Mouse (Mus musculus) heart, adult 2 months (tissue): ENCODE data around the gene Slc22a14. TPM values are rescaled to one million over a fixed set of nuclear protein-coding genes. Genes with fewer than 3 reads are reported as not detected.

Source experiments
- DNase-seq, 2 experiments: peaks; one replicate each; pipeline ENCODE4 v3.0.0; 2021
- H3K27ac ChIP-seq: fragments of 200-600 bp; 2 replicates; pipeline ENCODE4 v1.8.1; 2022
- H3K27me3 ChIP-seq: fragments of 200-500 bp; 2 replicates; pipeline ENCODE4 v1.6.1; 2012; ENCODE audit warnings: mild to moderate bottlenecking, low read length, inconsistent platforms, mixed read lengths; ENCODE audit not compliant: control insufficient read depth, insufficient read depth
- H3K36me3 ChIP-seq: fragments of 200-500 bp; 2 replicates; pipeline ENCODE4 v1.6.1; 2012; ENCODE audit warnings: low read length, inconsistent platforms; ENCODE audit not compliant: control insufficient read depth, insufficient read depth
- H3K4me1 ChIP-seq: fragments of 200-500 bp; 2 replicates; pipeline ENCODE4 v1.6.1; 2011; ENCODE audit warnings: low read length; ENCODE audit not compliant: control insufficient read depth, insufficient read depth
- H3K4me3 ChIP-seq: fragments of 200-600 bp; 2 replicates; pipeline ENCODE4 v1.8.1; 2022
- H3K79me2 ChIP-seq: fragments of 200-500 bp; replicated peaks from 2 replicates; pipeline ENCODE4 v1.6.1; 2012; ENCODE audit warnings: mild to moderate bottlenecking, inconsistent platforms, low read length, moderate library complexity, mixed read lengths; ENCODE audit not compliant: control insufficient read depth, insufficient read depth
- H3K9ac ChIP-seq: fragments of 200-500 bp; 2 replicates; pipeline ENCODE4 v1.6.1; 2012; ENCODE audit warnings: low read depth, mild to moderate bottlenecking, control low read depth, inconsistent platforms, low read length, mixed read lengths
- CTCF ChIP-seq: fragments of 200-600 bp; IDR thresholded peaks from 2 replicates; pipeline ENCODE4 v1.8.1; 2022; ENCODE audit warnings: antibody characterized with exemption, mild to moderate bottlenecking, moderate library complexity
- EP300 ChIP-seq: fragments of 200-500 bp; IDR thresholded peaks from 2 replicates; pipeline ENCODE4 v1.6.1; 2011; ENCODE audit warnings: low read depth, low read length, control low read depth; ENCODE audit not compliant: insufficient read depth
- POLR2A ChIP-seq: fragments of 200-500 bp; IDR thresholded peaks from 2 replicates; pipeline ENCODE4 v1.6.1; 2011; ENCODE audit warnings: mild to moderate bottlenecking, low read depth, low read length, control low read depth; ENCODE audit not compliant: insufficient read depth
- WGBS: fragments of 180-500 bp; shearing (Covaris S2); methylation state at CpG from one replicate; pipeline ENCODE4 v1.1.7; 2018; 5-methylcytosine and 5-hydroxymethylcytosine counted together
- intact Hi-C: fragments of 180-260 bp; cut with DNase I; formaldehyde crosslinking; loops from one replicate; pipeline ENCODE4 v1.15.1; 2025
- polyA plus RNA-seq: library from polyadenylated mRNA; depleted of rRNA; stranded (reverse); fragments of >200 nt; gene quantifications from 2 replicates; pipeline ENCODE4 v1.2.3, GENCODE M21; 2012
- total RNA-seq, 2 experiments: library from RNA; stranded (reverse); gene quantifications; 2 replicates each; pipeline ENCODE4 v1.2.3; 2021

Gene Slc22a14
- total and polyA plus RNA-seq, 3 experiments, result 0.78 TPM; not detected in 2

GRCm38 (mm10) chr9:119353926-119354325 lies 11.4 kb downstream of the Slc22a14 start:
- no peak for TF ChIP-seq POLR2A
- TF ChIP-seq EP300, result no peak
- no peak for TF ChIP-seq CTCF
- intact Hi-C loops, result loop anchor here (2.0 kb wide), 1 partner anchor 197 kb away; the partner anchor contains the start of gene Acaa1b
- Histone ChIP-seq H3K27me3 (no peaks in the 10 kb centered on the region), H3K27ac (no peak overlapping the region), H3K4me1 (no peaks in the 10 kb centered on the region; the same call in 1 of the 2 replicates), H3K36me3 (no peaks in the 10 kb centered on the region), H3K9ac (no peak overlapping the region), H3K79me2 (no peaks in the 10 kb centered on the region), H3K4me3 (no peak overlapping the region)
- no peak for DNase-seq
- WGBS, result 71% methylated on average over 6 of the region's 6 CpGs

GRCm38 (mm10) chr9:119352060-119352459 lies 13.3 kb downstream of the Slc22a14 start:
- peak; percentile 88 for TF ChIP-seq CTCF
- TF ChIP-seq EP300, result peak; percentile 59; the same call in 1 of the 2 replicates
- TF ChIP-seq POLR2A, result no peak
- Histone ChIP-seq H3K27me3 (no peaks in the 10 kb centered on the region), H3K4me1 (no peaks in the 10 kb centered on the region; the same call in 1 of the 2 replicates), H3K4me3 (no peak overlapping the region), H3K9ac (no peak overlapping the region), H3K36me3 (no peaks in the 10 kb centered on the region), H3K27ac (no peak overlapping the region), H3K79me2 (no peaks in the 10 kb centered on the region)
- intact Hi-C loops, result loop anchor here (2.0 kb wide), 1 partner anchor 195 kb away; the partner anchor contains the start of gene Acaa1b
- 27% methylated on average over 4 of the region's 4 CpGs for WGBS
- peak; percentile 75 to 84 for DNase-seq

GRCm38 (mm10) chr9:119350947-119351705 lies 14.2 kb downstream of the Slc22a14 start:
- Histone ChIP-seq H3K27me3 (no peaks in the 10 kb centered on the region), H3K79me2 (no peaks in the 10 kb centered on the region), H3K9ac (no peak overlapping the region), H3K4me1 (no peaks in the 10 kb centered on the region; the same call in 1 of the 2 replicates), H3K27ac (no peak overlapping the region), H3K4me3 (no peak overlapping the region), H3K36me3 (no peaks in the 10 kb centered on the region)
- TF ChIP-seq POLR2A, result no peak
- TF ChIP-seq CTCF, result no peak
- TF ChIP-seq EP300, result no peak
- DNase-seq, result no peak
- 88% methylated on average over 10 of the region's 10 CpGs for WGBS
- intact Hi-C loops, result no loop called here

- H3K36me3 ChIP-seq, result no peaks in the 10 kb centered on the region
- H3K79me2 ChIP-seq, result no peaks in the 10 kb centered on the region
- H3K27ac ChIP-seq, result no peak overlapping the region
- WGBS, result 90% methylated on average over 3 of the region's 3 CpGs
- no peaks in the 10 kb centered on the region for H3K27me3 ChIP-seq
- intact Hi-C loops, result no loop called here
- TF ChIP-seq EP300 (no peak), POLR2A (no peak), CTCF (no peak)
- H3K9ac ChIP-seq, result no peak overlapping the region
- H3K4me1 ChIP-seq, result no peaks in the 10 kb centered on the region; the same call in 1 of the 2 replicates
- no peak for DNase-seq
- H3K4me3 ChIP-seq, result no peak overlapping the region
These were observed 14.8 kb downstream of the Slc22a14 start for GRCm38 (mm10) chr9:119350531-119350930.

- H3K9ac ChIP-seq, result no peak overlapping the region
- no peak for DNase-seq
- no peak overlapping the region for H3K4me3 ChIP-seq
- 86% methylated on average over 8 of the region's 8 CpGs for WGBS
- intact Hi-C loops, result loop anchor here (10.0 kb wide), 1 partner anchor 242 kb away; the partner anchor contains the start of gene Dlec1
- TF ChIP-seq CTCF, result no peak
- no peak for TF ChIP-seq POLR2A
- no peak for TF ChIP-seq EP300
- no peaks in the 10 kb centered on the region for H3K36me3 ChIP-seq
- H3K27ac ChIP-seq, result no peak overlapping the region
- no peaks in the 10 kb centered on the region for H3K79me2 ChIP-seq
- no peaks in the 10 kb centered on the region for H3K27me3 ChIP-seq
- peaks cover 4% of the 10 kb centered on the region for H3K4me1 ChIP-seq
These were observed 19.0 kb downstream of the Slc22a14 start for GRCm38 (mm10) chr9:119346376-119346775.

- Histone ChIP-seq H3K36me3 (no peaks in the 10 kb centered on the region), H3K27ac (no peak overlapping the region), H3K4me1 (peaks cover 6% of the 10 kb centered on the region), H3K9ac (no peak overlapping the region), H3K4me3 (no peak overlapping the region), H3K27me3 (no peaks in the 10 kb centered on the region), H3K79me2 (no peaks in the 10 kb centered on the region)
- TF ChIP-seq EP300 (no peak), POLR2A (no peak), CTCF (no peak)
- intact Hi-C loops, result loop anchor here (5.0 to 10.0 kb wide), 2 partner anchors 60 to 238 kb away; partner anchors contain the start of genes Acvr2b and Dlec1
- WGBS, result 90% methylated on average over 7 of the region's 7 CpGs
- DNase-seq, result no peak
These were observed 22.6 kb downstream of the Slc22a14 start for GRCm38 (mm10) chr9:119342728-119343127.
